Mouse (Mus musculus) liver, embryonic 12.5 days (tissue): ENCODE data around the gene 4932438H23Rik. TPM values are rescaled to one million over a fixed set of nuclear protein-coding genes. Genes with fewer than 3 reads are reported as not detected.

Experiments
- ATAC-seq: fragments of 200-750 bp; cut with Nextera tagmentation; 2 replicates; pipeline ENCODE4 v1.8.0; 2017; ENCODE audit warnings: moderate number of reproducible peaks, mild to moderate bottlenecking, moderate library complexity
- H3K27ac ChIP-seq: fragments of 300-500 bp; sonication (generic); 2 replicates; pipeline ENCODE4 v1.5.1; 2016; ENCODE audit warnings: mild to moderate bottlenecking
- H3K27me3 ChIP-seq: fragments of 300-500 bp; sonication (generic); replicated peaks from 2 replicates; pipeline ENCODE4 v1.6.1; 2016; ENCODE audit warnings: mild to moderate bottlenecking, moderate library complexity
- H3K36me3 ChIP-seq: fragments of 300-500 bp; sonication (generic); 2 replicates; pipeline ENCODE4 v1.6.1; 2016; ENCODE audit warnings: mild to moderate bottlenecking, moderate library complexity
- H3K4me1 ChIP-seq: fragments of 300-500 bp; sonication (generic); 2 replicates; pipeline ENCODE4 v1.6.1; 2016
- H3K4me2 ChIP-seq: fragments of 300-500 bp; sonication (generic); 2 replicates; pipeline ENCODE4 v1.6.1; 2016; ENCODE audit warnings: mild to moderate bottlenecking, moderate library complexity
- H3K4me3 ChIP-seq: fragments of 300-500 bp; sonication (generic); 2 replicates; pipeline ENCODE4 v1.5.1; 2016; ENCODE audit warnings: mild to moderate bottlenecking, moderate library complexity
- H3K9ac ChIP-seq: fragments of 300-500 bp; sonication (generic); 2 replicates; pipeline ENCODE4 v1.6.1; 2016; ENCODE audit warnings: mild to moderate bottlenecking, moderate library complexity
- H3K9me3 ChIP-seq: fragments of 300-500 bp; sonication (generic); replicated peaks from 2 replicates; pipeline ENCODE4 v1.6.1; 2016; ENCODE audit warnings: mild to moderate bottlenecking, moderate library complexity
- WGBS: fragments of 180-500 bp; shearing (Covaris S2); methylation state at CpG from one replicate; pipeline ENCODE4 v1.1.7; 2016; ENCODE audit not compliant: insufficient replicate concordance; 5-methylcytosine and 5-hydroxymethylcytosine counted together
- polyA plus RNA-seq: library from polyadenylated mRNA; unstranded; fragments of >200 nt; fragmentation: Nextera tagmentation; extraction: Ambion mirVana; gene quantifications from 2 replicates; pipeline ENCODE4 v1.2.1, GENCODE M21; 2016

Gene 4932438H23Rik
- polyA plus RNA-seq, 1 experiment from 2014 or later, result not detected

DNA sequence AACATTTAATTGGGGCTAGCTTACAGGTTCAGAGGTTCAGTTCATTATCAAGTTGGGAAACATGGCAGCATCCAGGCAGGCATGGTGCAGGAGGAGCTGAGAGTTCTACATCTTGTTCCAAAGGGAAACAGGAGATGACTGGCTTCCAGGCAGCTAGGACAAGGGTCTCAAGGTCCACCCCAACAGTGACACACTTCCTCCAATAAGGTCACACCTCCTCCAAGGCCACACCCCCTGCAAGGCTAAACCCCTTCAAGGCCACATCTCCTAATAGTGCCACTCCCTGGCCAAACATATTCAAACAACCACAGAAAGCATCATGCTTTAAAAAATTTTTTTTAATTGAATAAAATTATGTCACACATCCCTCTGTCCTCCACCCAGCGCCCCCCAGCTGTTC is 28.9 kb upstream of the 4932438H23Rik start:
- no peaks in the 10 kb centered on the region for H3K36me3 ChIP-seq
- H3K4me2 ChIP-seq, result no peak overlapping the region
- H3K9me3 ChIP-seq, result no peaks in the 10 kb centered on the region
- no peak for ATAC-seq
- H3K4me3 ChIP-seq, result no peak overlapping the region
- peaks cover 23% of the 10 kb centered on the region; the same call in 1 of the 2 replicates for H3K27me3 ChIP-seq
- no peak overlapping the region for H3K27ac ChIP-seq
- WGBS, result 64% methylated on average over 1 of the region's 1 CpGs
- H3K9ac ChIP-seq, result no peak overlapping the region
- no peaks in the 10 kb centered on the region for H3K4me1 ChIP-seq

DNA sequence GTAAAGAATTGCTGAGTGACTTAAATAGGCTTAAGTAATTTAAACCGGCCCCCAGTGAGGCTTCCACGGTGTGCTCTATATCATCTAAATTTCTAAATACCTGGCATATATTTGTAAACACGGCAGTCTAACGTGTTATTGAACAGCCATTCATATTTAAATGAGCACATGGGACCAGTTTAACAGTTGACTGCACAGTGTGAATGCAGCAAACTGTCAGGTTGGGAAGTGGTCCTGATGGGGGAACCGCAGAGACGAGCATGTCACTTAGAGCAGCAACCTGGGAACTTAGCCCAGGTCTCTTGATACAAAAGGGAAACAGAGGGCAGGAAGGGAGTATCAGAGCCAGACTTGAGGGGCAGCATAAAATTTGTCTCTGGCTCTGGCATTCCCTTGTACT is 25.0 kb upstream of the 4932438H23Rik start:
- no peaks in the 10 kb centered on the region for H3K9me3 ChIP-seq
- 74% methylated on average over 6 of the region's 6 CpGs for WGBS
- H3K9ac ChIP-seq, result no peak overlapping the region
- H3K27me3 ChIP-seq, result 0 out of 2 replicates have a peak, but pooled peaks cover 6% of the 10 kb centered on the region
- H3K36me3 ChIP-seq, result no peaks in the 10 kb centered on the region
- peaks cover 11% of the 10 kb centered on the region for H3K4me1 ChIP-seq
- no peak overlapping the region for H3K27ac ChIP-seq
- no peak for ATAC-seq
- no peak overlapping the region for H3K4me3 ChIP-seq
- no peak overlapping the region for H3K4me2 ChIP-seq

DNA sequence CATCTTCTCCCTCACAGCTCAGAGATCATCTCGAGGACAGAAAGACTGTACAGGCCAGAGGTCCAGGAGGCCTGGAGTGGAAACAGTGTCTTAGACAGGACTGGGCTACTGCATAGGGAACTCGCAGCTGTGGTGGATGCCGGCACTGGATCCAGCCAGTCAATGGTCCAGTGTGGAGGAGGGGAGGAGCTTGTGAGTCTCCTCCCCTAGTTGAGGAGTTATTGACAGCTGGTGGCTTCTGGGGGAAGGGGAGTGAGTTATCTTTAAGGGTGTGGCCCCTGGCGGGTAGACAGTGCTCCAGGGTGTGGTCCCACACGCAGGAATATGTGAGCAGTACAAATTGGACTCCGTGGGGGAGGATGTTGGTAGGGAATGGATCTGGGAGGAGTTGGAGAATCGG is 21.8 kb upstream of the 4932438H23Rik start:
- ATAC-seq, result peak; percentile 78
- WGBS, result 43% methylated on average over 7 of the region's 7 CpGs
- H3K4me2 ChIP-seq, result peak overlapping the region; percentile 25
- H3K27ac ChIP-seq, result no peak overlapping the region
- no peak overlapping the region for H3K4me3 ChIP-seq
- H3K27me3 ChIP-seq, result 0 out of 2 replicates have a peak, but pooled peaks cover 9% of the 10 kb centered on the region
- H3K9me3 ChIP-seq, result no peaks in the 10 kb centered on the region
- peaks cover 11% of the 10 kb centered on the region for H3K4me1 ChIP-seq
- no peak overlapping the region for H3K9ac ChIP-seq
- H3K36me3 ChIP-seq, result no peaks in the 10 kb centered on the region

DNA sequence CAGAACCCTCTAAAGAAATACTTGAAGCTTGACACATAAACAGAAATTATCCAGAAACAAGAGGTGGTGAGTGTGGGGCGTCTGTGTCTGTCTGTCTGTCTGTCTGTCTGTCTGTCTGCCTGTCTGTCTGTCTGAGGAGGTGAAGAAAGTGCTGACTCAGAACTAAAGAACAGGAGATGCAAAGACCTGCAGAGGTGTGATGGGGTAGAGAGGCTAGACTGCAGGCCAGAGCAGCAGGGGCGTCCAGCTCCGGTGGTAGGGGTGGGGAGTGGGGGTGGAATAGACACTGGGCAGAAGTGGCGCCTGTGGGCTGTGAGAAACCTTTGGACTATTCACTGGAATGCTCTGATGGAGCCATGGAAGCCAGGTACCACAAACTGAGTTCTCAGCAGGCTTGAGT is 21.1 kb upstream of the 4932438H23Rik start:
- WGBS, result 71% methylated on average over 4 of the region's 4 CpGs
- Histone ChIP-seq H3K27ac (no peak overlapping the region), H3K9ac (no peak overlapping the region), H3K4me2 (no peak overlapping the region), H3K36me3 (no peaks in the 10 kb centered on the region), H3K4me1 (peaks cover 11% of the 10 kb centered on the region), H3K9me3 (no peaks in the 10 kb centered on the region), H3K4me3 (no peak overlapping the region), H3K27me3 (0 out of 2 replicates have a peak, but pooled peaks cover 8% of the 10 kb centered on the region)
- ATAC-seq, result no peak

DNA sequence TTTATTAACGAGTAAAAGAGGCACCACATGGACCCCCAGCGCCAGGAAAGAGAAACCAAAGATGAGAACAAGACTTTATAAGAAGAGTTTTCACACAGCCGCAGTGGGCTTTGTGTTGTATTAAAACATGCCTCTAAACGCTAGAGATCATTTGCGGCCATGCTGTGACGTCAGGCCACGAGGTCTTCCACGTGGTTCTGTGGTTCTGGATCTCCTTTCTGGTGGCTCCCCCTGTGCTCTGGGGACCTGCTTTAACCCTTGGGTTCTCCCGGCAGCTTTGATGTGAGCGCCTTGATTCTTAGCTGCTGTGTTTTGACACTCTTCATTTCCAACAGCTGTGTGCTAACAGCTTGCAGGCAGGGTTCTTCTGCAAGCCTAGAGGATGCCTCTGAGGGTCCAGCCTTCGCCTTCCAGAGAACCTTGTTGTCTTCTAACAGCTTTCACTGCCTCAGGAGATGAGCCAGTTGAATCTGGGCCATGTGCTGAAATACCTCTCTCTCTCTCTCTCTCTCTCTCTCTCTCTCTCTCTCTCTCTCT is 16.1 kb upstream of the 4932438H23Rik start:
- H3K4me1 ChIP-seq, result no peaks in the 10 kb centered on the region
- peaks cover 16% of the 10 kb centered on the region; the same call in 1 of the 2 replicates for H3K27me3 ChIP-seq
- no peak overlapping the region for H3K27ac ChIP-seq
- H3K36me3 ChIP-seq, result no peaks in the 10 kb centered on the region
- H3K4me3 ChIP-seq, result no peak overlapping the region
- 46% methylated on average over 11 of the region's 11 CpGs for WGBS
- no peaks in the 10 kb centered on the region for H3K9me3 ChIP-seq
- no peak for ATAC-seq
- no peak overlapping the region for H3K9ac ChIP-seq
- no peak overlapping the region for H3K4me2 ChIP-seq

DNA sequence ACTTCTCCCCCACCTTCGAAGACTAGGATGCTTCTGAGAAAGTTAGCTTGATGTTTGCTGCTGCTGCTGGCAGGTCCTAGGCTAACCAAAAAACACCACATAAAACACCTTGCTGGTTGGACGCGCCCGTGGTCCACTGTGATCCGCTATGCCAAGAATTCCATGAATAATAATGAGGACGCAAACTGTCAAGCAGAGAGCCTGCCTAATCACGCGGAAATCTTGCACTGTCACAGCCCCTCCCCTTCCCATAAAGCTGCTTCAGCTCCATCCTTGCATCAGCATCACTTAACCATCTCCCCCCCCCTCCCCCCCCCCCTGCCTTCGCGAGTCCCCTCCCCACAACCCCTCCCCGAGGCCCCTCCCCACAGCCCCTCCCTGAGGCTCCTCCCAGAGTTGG is 12.7 kb upstream of the 4932438H23Rik start:
- Histone ChIP-seq H3K4me1 (no peaks in the 10 kb centered on the region), H3K36me3 (no peaks in the 10 kb centered on the region), H3K4me3 (no peak overlapping the region), H3K27ac (no peak overlapping the region), H3K27me3 (peaks cover 41% of the 10 kb centered on the region), H3K9me3 (no peaks in the 10 kb centered on the region), H3K9ac (no peak overlapping the region), H3K4me2 (no peak overlapping the region)
- WGBS, result 68% methylated on average over 8 of the region's 11 CpGs
- no peak for ATAC-seq

DNA sequence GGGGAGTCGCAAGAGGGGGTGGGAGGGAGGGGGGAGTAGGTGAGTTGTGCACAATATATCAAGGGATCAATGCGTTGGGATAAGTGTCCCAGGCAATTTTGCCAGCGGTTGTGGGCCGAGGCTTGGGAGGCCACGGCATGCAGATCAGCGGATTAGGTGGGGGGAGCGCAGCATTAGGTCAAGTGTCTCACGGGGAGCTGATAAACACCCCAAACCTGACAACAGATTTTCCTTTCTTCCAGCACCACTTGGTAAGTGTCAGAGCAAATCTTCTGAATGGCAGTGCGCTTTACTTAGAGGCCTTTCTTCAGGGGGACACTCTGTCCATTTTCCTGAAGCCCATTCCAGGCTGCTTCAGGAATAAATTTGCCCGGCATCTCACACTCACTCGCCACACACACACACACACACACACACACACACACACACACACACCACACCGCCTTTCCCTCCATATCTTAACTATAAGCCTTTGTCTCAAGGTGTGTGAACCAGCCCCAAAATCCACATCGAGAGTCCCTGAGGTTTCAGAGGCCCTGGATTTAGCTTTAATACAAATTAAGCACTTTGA is 10.6 kb upstream of the 4932438H23Rik start:
- Histone ChIP-seq H3K36me3 (no peaks in the 10 kb centered on the region), H3K27me3 (peaks cover 42% of the 10 kb centered on the region), H3K4me3 (no peak overlapping the region), H3K27ac (no peak overlapping the region), H3K9ac (no peak overlapping the region), H3K9me3 (no peaks in the 10 kb centered on the region), H3K4me2 (no peak overlapping the region), H3K4me1 (no peaks in the 10 kb centered on the region)
- WGBS, result 52% methylated on average over 13 of the region's 13 CpGs
- no peak for ATAC-seq

DNA sequence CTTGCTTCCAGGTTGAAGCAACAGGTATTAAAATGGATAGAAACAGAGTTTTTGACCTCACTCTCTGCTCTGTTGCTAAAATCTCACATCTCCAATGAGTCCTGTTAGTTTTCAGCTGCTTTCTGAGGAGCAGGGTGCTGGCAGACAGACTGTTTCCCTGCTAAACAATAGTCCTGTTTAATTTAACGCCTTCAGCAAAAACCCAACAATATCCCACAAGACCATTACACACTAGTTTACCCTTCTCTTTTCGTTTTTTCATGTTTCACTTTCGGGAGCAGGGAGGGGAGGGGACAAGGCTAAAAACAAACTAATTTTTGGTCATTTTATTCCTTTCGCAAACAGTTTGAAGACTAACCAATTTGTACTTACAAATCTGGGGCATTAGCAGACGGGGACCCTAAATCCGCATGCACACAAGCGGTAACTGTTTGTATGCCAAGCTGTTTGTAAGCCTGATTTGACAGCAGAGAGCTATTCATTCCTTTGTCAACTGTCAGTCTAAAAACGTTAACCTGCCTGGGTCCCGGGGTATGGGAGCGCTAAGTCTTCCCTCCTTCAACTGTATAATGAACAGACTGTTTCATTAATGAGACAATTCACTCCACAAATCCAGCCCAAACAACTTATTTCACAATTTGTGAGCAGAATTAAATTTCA is 10.0 kb upstream of the 4932438H23Rik start:
- H3K27ac ChIP-seq, result no peak overlapping the region
- H3K4me2 ChIP-seq, result no peak overlapping the region
- H3K4me3 ChIP-seq, result no peak overlapping the region
- peaks cover 43% of the 10 kb centered on the region for H3K27me3 ChIP-seq
- no peak for ATAC-seq
- no peak overlapping the region for H3K9ac ChIP-seq
- no peaks in the 10 kb centered on the region for H3K9me3 ChIP-seq
- H3K36me3 ChIP-seq, result no peaks in the 10 kb centered on the region
- H3K4me1 ChIP-seq, result no peaks in the 10 kb centered on the region
- WGBS, result 53% methylated on average over 10 of the region's 10 CpGs

DNA sequence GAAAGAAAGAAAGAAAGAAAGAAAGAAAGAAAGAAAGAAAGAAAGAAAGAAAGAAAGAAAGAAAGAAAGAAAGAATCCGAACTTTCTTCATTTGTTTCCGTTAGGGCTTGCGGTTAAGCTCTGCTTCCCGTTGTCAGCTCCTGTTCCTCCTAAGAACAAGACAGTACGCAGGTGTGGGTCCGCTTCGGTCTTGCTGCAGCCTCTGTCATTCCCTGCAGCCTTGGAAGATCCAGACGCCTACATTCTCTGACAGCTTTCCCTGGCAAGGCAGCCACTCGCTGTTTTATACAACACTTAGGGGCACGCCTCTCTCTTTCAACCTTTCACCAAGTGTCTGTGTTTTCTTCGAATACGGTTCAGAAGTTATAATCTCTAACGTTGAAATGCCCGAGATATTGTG is 8.5 kb upstream of the 4932438H23Rik start:
- Histone ChIP-seq H3K4me3 (no peak overlapping the region), H3K9me3 (no peaks in the 10 kb centered on the region), H3K27ac (no peak overlapping the region), H3K9ac (no peak overlapping the region), H3K27me3 (peaks cover 52% of the 10 kb centered on the region), H3K4me1 (no peaks in the 10 kb centered on the region), H3K4me2 (no peak overlapping the region), H3K36me3 (no peaks in the 10 kb centered on the region)
- no peak for ATAC-seq
- 70% methylated on average over 14 of the region's 14 CpGs for WGBS

DNA sequence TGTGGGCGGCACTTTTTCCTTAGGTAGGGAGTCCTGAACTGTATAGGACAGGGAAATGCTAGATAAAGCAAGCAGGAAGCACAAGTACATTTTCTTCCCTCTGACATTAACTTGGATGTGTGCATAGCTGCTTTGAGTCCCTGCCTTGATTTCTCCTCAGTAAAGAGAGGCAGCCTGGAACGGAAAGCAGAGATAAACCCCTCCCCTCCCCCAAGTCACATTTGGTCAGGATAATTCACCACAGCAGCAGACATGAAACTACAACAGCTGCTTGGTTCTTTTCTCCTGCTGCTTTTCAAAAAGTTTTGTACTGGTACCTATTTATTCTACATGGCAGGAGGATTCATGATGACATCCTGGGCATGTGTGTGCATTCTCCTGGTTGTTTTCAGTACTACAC is 5.6 kb upstream of the 4932438H23Rik start:
- 43% methylated on average over 2 of the region's 2 CpGs for WGBS
- Histone ChIP-seq H3K4me2 (no peak overlapping the region), H3K27ac (no peak overlapping the region), H3K27me3 (peaks cover 46% of the 10 kb centered on the region), H3K4me3 (no peak overlapping the region), H3K36me3 (no peaks in the 10 kb centered on the region), H3K9ac (no peak overlapping the region), H3K4me1 (no peaks in the 10 kb centered on the region), H3K9me3 (no peaks in the 10 kb centered on the region)
- ATAC-seq, result no peak

DNA sequence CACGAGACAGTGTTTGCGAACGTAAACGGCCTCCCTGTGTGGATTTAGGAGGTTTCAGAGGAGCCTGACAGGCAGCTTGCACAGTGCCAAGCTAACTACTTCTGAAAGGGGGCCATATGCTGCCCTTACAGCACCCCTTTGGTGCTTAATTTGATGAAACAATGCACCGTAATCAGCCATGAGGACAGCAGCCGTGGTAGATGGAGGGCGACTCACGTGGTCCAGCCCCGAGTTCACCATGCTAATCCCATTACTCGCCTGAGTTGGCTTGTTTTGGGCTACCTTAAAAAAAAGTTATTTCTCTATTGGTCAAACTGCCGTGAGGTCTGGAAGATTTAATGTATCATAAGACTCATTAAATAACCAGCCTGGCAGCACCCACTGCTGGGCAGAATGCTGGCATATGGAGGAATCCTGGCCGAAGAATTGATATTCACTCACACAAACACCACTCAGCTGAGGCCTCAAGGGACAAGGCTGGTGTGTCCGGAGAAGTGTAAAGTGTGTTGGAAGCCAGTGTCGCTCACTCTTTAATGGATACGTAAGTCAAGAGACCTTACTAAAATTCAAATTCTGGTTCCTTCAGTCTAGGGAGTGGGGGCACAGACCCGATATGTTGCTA is 4.6 kb upstream of the 4932438H23Rik start:
- Histone ChIP-seq H3K27ac (no peak overlapping the region), H3K27me3 (peaks cover 37% of the 10 kb centered on the region), H3K4me3 (no peak overlapping the region), H3K4me2 (no peak overlapping the region), H3K9me3 (no peaks in the 10 kb centered on the region), H3K4me1 (no peaks in the 10 kb centered on the region), H3K36me3 (no peaks in the 10 kb centered on the region), H3K9ac (no peak overlapping the region)
- 81% methylated on average over 16 of the region's 16 CpGs for WGBS
- ATAC-seq, result no peak

DNA sequence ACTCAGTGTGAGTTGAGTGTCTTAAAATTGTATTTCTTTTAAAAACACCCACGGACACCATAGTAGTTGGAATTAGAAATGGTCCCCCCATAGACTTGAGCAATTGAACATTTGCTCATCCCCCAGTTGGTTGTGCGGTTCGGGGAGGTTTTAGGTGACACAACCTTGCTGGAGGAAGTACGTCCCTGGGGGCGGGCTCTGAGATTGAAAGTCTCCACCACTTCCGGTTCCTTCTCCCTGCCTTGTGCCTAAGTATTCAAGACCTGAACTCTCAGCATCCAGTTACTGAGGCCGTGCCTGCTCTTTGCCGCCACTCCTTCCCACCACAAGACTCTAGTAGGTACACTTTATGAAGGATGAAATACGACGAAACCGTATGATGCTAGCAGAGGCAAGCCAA is 2.9 kb upstream of the 4932438H23Rik start:
- no peaks in the 10 kb centered on the region for H3K9me3 ChIP-seq
- no peak overlapping the region for H3K9ac ChIP-seq
- peaks cover 27% of the 10 kb centered on the region for H3K27me3 ChIP-seq
- WGBS, result 73% methylated on average over 11 of the region's 11 CpGs
- H3K36me3 ChIP-seq, result no peaks in the 10 kb centered on the region
- no peak for ATAC-seq
- H3K27ac ChIP-seq, result no peak overlapping the region
- H3K4me1 ChIP-seq, result no peaks in the 10 kb centered on the region
- no peak overlapping the region for H3K4me2 ChIP-seq
- H3K4me3 ChIP-seq, result no peak overlapping the region
